Mouse (Mus musculus) c-Kit-positive CD71-negative TER-119-negative erythroid progenitor cells, embryonic 14.5 days (primary cell): ENCODE measurements around the gene Olfr913.

ENCODE experiments used
- DNase-seq: peaks from one replicate; pipeline ENCODE4 v3.0.0-alpha.2; 2013; ENCODE audit warnings: low read depth

The Olfr913 gene

DNA sequence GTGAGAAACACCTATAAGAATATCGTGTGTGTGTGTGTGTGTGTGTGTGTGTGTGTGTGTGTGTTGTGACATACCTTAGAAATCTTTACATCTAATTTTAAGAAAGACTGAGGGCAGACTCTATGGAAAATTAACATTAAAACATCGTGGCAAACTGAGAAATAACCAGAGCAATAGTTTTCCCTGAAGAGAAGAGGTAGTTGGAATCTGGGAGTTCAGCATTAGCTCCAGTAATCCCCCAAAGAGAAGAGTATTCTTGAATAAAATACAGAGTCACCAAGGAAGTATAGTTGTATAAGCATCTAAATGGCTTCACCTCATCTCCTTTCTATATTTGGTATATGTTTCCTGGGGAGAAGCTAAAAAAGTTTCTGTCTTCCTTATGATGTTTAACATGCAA lies at the start of gene Olfr913:
Gene Olfr913 (plus strand): TSS at position 301 of the 400 bp plus-strand sequence.
- DNase-seq: no peak

GRCm38 (mm10) chr9:38579878-38580277 lies 12.7 kb upstream of the Olfr913 start, which contains the start of gene Olfr912:
Gene Olfr912 (plus strand): TSS chr9:38580178.
- DNase-seq: no peak

- no peak for DNase-seq
Measured at GRCm38 (mm10) chr9:38591056-38591455, 1.5 kb upstream of the Olfr913 start.

DNA sequence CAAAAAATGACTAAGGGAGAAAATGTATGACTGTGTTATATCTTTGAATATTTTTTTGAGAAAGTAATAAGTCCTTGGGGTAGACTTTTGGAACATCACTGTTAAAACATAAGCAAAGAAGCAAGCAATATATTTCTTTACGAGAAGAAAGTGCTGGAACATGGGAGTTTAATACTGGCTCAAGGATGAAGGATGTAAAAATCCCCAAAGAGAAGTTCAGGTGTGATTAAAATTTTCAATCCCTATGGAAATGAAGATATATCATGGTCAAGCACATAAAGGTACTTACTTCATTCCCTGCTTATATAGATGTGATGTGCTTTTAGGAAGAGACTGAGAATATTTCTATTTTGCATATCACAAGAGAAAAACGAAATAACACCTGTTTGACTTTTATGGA lies 12.2 kb downstream of the Olfr913 start, which contains the start of gene Olfr914:
Gene Olfr914 (plus strand): TSS at position 301 of the 400 bp plus-strand sequence.
- no peak for DNase-seq

GRCm38 (mm10) chr9:38632406-38632805 lies 39.8 kb downstream of the Olfr913 start:
- no peak for DNase-seq
